Comparison of ENCODE assay signal across 8 mouse cellular contexts in the genomic region with DNA sequence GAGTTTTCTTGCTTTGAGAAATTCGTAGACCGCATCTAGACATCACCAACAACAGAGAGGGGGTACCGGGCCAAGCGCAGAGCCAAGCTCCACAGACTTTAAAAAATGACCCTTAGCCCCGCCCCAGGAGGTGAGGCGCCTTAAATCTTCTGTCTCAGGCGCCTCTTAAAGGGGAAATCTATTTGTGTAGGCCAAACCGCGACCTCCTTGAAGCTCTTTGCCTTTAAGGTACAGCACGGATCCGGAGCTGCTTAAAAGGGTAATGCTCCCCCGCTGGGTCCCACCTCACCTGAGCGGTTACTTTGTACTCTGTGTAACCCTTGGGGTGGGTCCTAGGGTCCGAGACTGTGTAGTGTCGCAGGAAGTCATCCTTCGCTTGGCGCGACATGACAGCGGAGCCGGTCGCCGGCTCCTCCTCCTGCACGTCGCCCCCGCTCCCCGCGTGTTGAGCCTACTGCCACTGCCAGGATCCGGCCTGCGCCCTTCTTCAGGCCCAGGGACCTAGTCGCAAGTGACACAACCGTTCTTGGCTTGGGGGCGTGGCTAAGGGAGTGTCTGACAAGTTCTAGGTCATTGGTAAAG. TPM values are rescaled to one million over a fixed set of nuclear protein-coding genes. Genes with fewer than 3 reads are reported as not detected.
A peak's percentile ranks its signal among the peaks of the same experiment; 100 is the strongest.
DNase-seq lines count a peak whose midpoint lies in the region; ATAC-seq and TF ChIP-seq lines count a peak whose summit lies in the region.

TSS of gene Snx15 (minus strand) at position 545 of the 582 bp plus-strand sequence.

- H3K36me3 ChIP-seq in kidney, embryonic 14.5 days (ENCODE audit: control insufficient read depth, insufficient read depth, low read length), result no peaks in the 10 kb centered on the region
- no peaks in the 10 kb centered on the region for H3K36me3 ChIP-seq in limb, embryonic 15.5 days

- H3K4me1 ChIP-seq in bone marrow macrophage, adult 2 months (ENCODE audit: control insufficient read depth, insufficient read depth, low read length), result peaks cover 5% of the 10 kb centered on the region; the same call in 1 of the 2 replicates
- no peaks in the 10 kb centered on the region for H3K4me1 ChIP-seq in embryonic fibroblast, embryonic 13.5 days (ENCODE audit: control insufficient read depth, insufficient read depth, low read length)
- no peaks in the 10 kb centered on the region for H3K4me1 ChIP-seq in kidney, embryonic 14.5 days (ENCODE audit: control insufficient read depth, insufficient read depth, low read length)
- peaks cover 6% of the 10 kb centered on the region; the same call in 1 of the 2 replicates for H3K4me1 ChIP-seq in limb, embryonic 15.5 days

- peak within 1 kb of the TSS; percentile 58; the same call in 1 of the 2 replicates for H3K9ac ChIP-seq in kidney, embryonic 14.5 days (ENCODE audit: low read depth, low read length)
- peak within 1 kb of the TSS; percentile 64 for H3K9ac ChIP-seq in limb, embryonic 15.5 days

- no peak for TF ChIP-seq POLR2A in bone marrow macrophage, adult 2 months (IDR thresholded peaks at IDR 0.05; ENCODE audit: borderline replicate concordance, low read depth, low read length)
- peak; percentile 72 for TF ChIP-seq POLR2A in embryonic fibroblast, embryonic 13.5 days (IDR thresholded peaks at IDR 0.05; ENCODE audit: low read depth, low read length)

- peak within 1 kb of the TSS; percentile 46 for H3K4me2 ChIP-seq in kidney, embryonic 14.5 days (replicated peaks; ENCODE audit: low read depth, low read length)
- H3K4me2 ChIP-seq in limb, embryonic 15.5 days, result peak within 1 kb of the TSS; percentile 58

- TF ChIP-seq CTCF in bone marrow macrophage, adult 2 months (IDR thresholded peaks at IDR 0.05; ENCODE audit: low read depth, low read length), result no peak
- no peak for TF ChIP-seq CTCF in embryonic fibroblast, embryonic 13.5 days (IDR thresholded peaks at IDR 0.05; ENCODE audit: borderline replicate concordance, insufficient read depth, low read length)

- peak within 1 kb of the TSS; percentile 90 for H3K4me3 ChIP-seq in bone marrow macrophage, adult 2 months (ENCODE audit: insufficient read depth, low read length)
- H3K4me3 ChIP-seq in embryonic fibroblast, embryonic 13.5 days (ENCODE audit: insufficient read depth, low read length), result peak within 1 kb of the TSS; percentile 61
- H3K4me3 ChIP-seq in kidney, embryonic 14.5 days (ENCODE audit: low read length), result peak within 1 kb of the TSS; percentile 43
- peak within 1 kb of the TSS; percentile 63 for H3K4me3 ChIP-seq in limb, embryonic 15.5 days

- WGBS in kidney, embryonic 14.5 days, result under 1% methylated on average over 32 of the region's 32 CpGs
- under 1% methylated on average over 32 of the region's 32 CpGs for WGBS in limb, embryonic 15.5 days

- H3K27me3 ChIP-seq in kidney, embryonic 14.5 days (ENCODE audit: control insufficient read depth, insufficient read depth, low read length), result no peaks in the 10 kb centered on the region
- H3K27me3 ChIP-seq in limb, embryonic 15.5 days, result no peaks in the 10 kb centered on the region

- peak within 1 kb of the TSS; percentile 95 for H3K27ac ChIP-seq in bone marrow macrophage, adult 2 months (ENCODE audit: insufficient read depth, low read depth, low read length)
- peak within 1 kb of the TSS; percentile 72 for H3K27ac ChIP-seq in embryonic fibroblast, embryonic 13.5 days (ENCODE audit: insufficient read depth, low read length)
- peak within 1 kb of the TSS; percentile 82; the same call in 1 of the 2 replicates for H3K27ac ChIP-seq in kidney, embryonic 14.5 days (ENCODE audit: low read depth, low read length)
- H3K27ac ChIP-seq in limb, embryonic 15.5 days, result peak within 1 kb of the TSS; percentile 94

- H3K9me3 ChIP-seq in kidney, embryonic 14.5 days (ENCODE audit: control insufficient read depth, low read length), result no peaks in the 10 kb centered on the region
- H3K9me3 ChIP-seq in limb, embryonic 15.5 days, result no peaks in the 10 kb centered on the region

- DNase-seq in A20 (ENCODE audit: low read depth, low spot score), result peak; percentile 98
- DNase-seq in heart, adult 9 months (ENCODE audit: low spot score in 2 of 2), result peak; percentile 94 to 97
- peak; percentile 89 to 92 for DNase-seq in monocyte, adult 2 months (ENCODE audit: low read depth in 1 of 2, low spot score in 2 of 2)
- DNase-seq in spleen, postnatal 36 days (ENCODE audit: low spot score in 2 of 2), result peak; percentile 96 to 97

- peak; percentile 95 for ATAC-seq in kidney, embryonic 14.5 days (ENCODE audit: low FRiP score, low TSS enrichment)
- ATAC-seq in limb, embryonic 15.5 days (ENCODE audit: insufficient number of reproducible peaks, low FRiP score, low TSS enrichment, low read depth), result peak; percentile 90

RNA-seq across cellular contexts. Expression of gene Snx15, which starts in this region (rescaled TPM):
- 26.0 and 32.8 TPM in 2 replicates for polyA plus RNA-seq in bone marrow macrophage, adult 2 months (2012; ENCODE audit: insufficient read depth, insufficient read length, missing spikeins)
- polyA plus RNA-seq in embryonic fibroblast, embryonic 13.5 days (2011; ENCODE audit: insufficient read length, low read depth, missing spikeins), result 19.5 and 22.6 TPM in 2 replicates
- polyA plus RNA-seq in kidney, embryonic 14.5 days (2014; fragmentation: Nextera tagmentation; extraction: Ambion mirVana), result 29.6 and 37.0 TPM in 2 replicates
- 32.3 and 34.7 TPM in 2 replicates for polyA plus RNA-seq in limb, embryonic 15.5 days (2015; fragmentation: Nextera tagmentation; extraction: Ambion mirVana)

Comparison
In these comparisons a context has a peak if more than half of its experiments do, and no peak if none do; other contexts are left out.
1. Peak in every context shown above with its lines: DNase-seq, ATAC-seq, H3K4me3 ChIP-seq and H3K27ac ChIP-seq.